Mouse (Mus musculus): ENCODE measurements around the gene Gm49403.
A peak's percentile ranks its signal among the peaks of the same experiment; 100 is the strongest.

Gene Gm49403

DNA sequence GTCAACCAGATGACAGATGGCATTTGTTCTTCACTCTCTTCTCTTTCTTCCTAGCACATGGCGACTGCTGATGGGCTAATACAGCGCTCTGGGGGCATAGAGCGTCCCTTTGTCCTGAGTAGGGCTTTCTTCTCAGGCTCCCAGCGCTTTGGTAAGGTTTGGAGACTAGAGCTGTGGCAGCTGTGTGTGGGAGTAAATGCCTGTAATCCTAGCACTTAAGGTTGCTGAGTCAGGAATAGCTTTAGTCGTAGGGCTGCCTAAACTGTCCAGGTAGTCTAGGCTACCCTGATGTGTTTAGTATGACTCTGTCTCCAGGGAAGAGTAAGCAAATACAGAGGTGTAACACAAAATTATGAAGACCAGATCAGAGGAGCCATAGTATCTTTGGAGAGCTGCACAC, 28.1 kb downstream of the Gm49403 start:
- DNase-seq (ENCODE audit: low spot score in 2 of 2) = no peak

DNA sequence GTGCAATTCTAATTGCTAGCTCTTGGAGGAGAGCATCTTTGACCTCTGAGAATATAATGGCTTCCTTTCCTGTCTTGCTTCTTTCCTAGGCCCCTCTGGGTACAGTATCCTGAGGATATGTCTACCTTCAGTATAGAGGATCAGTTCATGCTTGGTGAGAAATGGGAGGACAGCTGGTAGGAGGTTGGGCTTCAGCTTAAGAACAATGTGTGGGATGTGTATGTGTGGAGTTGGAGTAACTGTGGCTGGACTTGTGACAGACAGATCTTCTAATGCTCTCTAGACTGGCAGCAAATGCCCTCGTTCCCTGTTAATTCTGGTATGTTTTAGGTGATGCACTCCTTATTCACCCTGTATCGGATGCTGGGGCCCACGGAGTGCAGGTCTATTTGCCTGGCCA, 30.5 kb downstream of the Gm49403 start:
- no peak for DNase-seq (ENCODE audit: low spot score in 2 of 2)

DNA sequence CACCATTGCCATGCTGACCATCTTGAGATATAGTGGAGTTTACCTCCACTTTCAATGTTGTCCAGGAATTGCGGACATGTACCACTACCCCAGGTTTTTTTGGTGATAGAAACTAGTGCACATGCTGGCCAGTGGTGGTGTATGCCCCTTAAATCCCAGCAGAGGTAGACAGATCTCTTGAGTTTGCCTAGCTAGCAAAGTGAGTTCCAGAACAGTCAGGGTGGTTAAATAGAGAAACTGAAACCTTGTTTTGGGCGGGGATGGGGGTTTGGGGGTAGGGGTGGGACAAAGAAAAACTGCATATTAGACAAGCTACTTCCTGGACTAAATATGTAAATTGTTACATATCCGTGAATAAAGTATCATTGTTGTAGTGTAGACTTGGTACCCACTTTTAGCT, 35.3 kb downstream of the Gm49403 start:
- no peak for DNase-seq (ENCODE audit: low spot score in 2 of 2)

DNA sequence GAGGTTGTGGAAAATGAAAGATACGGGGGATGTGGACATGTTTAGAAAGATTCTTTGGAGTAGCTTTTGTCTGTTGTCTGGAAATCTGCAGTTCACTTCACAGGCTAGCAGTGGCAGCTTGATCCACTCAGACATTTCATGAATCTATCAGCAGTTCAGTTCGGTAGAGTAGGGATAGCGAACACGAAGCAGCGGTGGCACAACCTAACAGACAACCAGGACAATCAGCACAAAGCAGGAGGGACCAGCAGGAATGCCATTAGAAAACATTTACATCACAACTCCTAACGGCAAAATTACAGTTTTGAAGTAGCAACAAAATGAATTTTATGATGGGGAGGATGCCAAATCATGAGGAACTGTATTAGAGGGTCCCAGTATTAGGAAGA, 35.9 kb downstream of the Gm49403 start:
- peak in 1 of 2 experiments; percentile 17 for DNase-seq (ENCODE audit: low spot score in 2 of 2)

DNA sequence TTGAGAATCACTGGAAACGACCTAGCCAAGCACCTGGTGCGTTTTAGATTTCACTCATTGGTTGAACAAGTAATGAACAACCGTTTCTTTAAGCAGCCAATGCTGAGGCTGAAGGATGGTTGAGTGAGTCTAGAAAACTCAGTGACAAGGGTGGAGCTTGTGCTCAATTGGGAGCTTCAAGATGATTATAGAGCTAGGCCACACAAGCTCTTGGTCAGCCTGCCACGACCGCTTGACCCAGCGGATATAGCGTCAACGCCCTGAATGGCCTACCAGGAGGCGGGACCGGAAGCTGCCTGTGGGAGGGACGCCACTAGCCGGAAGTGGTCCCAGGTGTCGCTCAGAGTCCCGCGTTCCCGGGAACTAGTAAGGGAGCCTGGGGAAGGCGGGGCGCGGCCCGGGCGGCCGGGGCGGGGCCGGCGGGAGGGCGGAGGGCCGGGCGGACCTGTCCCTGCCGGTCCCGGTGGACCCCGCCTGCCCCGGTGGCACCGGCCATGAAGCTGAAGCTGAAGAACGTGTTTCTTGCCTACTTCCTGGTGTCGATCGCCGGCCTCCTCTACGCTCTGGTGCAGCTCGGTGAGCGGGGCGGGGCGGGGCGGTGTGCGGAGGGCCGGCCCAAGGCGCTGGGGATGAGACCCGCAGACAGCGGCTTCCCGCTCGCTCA, 36.5 kb downstream of the Gm49403 start, which contains the start of gene B3gat3:
Gene B3gat3 (plus strand): TSS at position 302 of the 664 bp plus-strand sequence.
- peak; percentile 89 to 91 for DNase-seq (ENCODE audit: low spot score in 2 of 2)

DNA sequence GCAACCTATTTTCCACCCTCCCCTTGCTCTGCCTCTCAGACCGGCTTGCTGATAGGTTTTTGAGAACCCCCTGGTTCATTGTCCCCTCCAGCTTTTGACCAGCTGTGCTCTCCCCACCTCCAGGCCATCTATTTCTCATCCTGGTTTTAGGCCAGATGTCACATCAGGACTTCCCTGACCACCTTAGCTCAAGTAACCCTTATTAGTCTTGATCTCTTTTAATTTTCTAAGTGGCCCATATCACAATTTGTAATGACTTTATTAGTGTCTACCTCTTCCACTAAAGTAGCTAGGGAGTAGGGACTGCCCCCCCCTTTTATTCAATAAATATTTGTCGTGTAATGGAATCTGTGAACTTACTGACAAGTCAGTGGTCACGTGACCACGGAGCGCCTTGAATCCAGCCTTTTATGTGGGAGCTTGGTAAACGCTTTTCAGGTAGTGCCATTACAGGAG, 37.1 kb downstream of the Gm49403 start:
- DNase-seq (ENCODE audit: low spot score in 2 of 2) = peak; percentile 42 to 53

DNA sequence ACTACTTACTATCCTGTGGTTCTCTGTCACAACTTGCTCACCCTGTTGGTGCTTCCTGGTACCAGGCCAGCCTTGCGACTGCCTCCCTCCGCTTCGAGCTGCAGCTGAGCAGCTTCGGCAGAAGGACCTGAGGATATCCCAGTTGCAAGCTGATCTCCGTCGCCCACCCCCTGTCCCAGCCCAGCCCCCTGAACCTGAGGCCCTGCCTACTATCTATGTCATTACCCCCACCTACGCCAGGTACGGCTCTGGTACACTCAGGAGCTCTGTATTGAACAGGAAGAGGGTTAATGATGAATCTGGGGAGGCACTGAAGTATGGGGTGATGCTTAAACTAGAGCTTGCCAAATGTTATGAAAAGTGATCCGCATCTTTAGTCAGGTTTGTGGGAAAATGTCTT, 38.0 kb downstream of the Gm49403 start:
- no peak for DNase-seq (ENCODE audit: low spot score in 2 of 2)

DNA sequence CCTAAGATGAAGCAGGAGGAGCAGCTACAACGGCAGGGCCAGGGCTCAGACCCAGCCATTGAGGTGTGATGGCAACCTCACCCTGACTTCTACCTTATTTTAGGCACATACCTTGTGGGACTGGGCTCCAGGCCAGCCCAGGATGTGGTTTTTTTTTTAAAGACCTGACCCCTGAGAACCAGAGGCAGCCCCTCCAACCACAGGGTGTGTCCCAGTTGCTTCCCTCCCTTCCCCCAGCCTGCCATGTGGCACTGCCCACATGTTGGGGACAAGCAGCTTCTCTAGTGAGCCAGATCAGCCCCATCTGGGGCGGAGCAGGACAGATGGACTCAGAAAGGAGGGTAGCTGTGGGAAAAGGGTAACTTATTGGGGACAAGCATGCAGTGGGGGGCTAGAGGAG, 43.0 kb downstream of the Gm49403 start:
- no peak for DNase-seq (ENCODE audit: low spot score in 2 of 2)

DNA sequence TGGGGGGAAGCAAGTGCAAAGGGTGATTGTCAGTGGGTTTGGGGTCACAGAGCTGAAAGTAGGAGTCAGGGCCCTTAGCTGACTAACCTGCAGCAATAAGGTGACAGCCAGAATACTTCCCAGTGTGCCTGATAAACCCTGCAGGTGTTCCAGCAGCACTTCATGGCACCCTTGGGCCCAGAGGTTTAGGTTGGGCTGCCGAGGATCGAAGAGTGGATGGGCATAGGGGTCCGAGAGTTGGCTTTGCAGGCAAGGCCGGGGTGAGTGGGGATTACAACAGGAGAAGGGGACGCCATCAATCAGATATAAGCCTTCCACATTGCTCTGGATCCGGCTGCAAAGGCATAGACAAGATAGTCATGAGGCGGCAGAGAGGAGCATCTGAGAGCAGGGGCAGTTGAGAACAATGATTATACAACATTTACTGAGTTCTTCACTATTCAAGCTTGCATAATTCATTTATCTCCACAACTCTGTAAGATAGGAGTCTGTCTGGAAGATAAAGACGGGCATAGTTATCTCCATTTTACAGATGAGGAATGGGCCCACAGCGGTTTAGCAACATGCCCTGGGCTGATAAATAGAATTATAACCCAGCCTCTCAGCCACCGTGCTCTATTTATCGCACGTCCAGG, 44.3 kb downstream of the Gm49403 start:
- DNase-seq (ENCODE audit: low spot score in 2 of 2) = no peak

DNA sequence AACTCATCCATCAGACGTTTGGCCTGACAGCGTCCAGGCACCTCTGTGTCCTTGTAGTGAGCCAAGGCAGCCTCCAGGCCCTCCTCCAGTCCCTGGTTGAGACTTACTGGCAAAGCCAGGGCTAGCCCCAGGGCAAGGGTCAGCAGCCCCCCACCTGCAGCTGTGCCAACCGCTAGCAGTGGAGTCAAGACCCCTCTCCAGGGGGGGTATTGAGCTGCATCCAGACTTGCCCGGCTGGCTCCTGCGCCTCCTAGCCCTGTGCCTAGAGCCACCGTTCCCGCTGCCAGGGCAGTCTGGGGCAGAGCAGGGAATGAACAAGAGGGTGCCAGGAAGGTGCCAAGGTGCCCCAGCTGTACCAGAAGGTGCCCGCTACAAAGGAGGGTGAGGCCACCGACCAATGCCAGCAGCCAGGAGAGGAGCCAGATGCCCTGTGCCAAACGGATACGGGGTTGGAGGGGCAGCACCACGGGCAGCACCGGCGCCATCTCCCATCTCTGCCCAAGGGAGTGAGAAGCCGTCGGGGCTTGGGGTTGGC, 45.0 kb downstream of the Gm49403 start:
- no peak for DNase-seq (ENCODE audit: low spot score in 2 of 2)

DNA sequence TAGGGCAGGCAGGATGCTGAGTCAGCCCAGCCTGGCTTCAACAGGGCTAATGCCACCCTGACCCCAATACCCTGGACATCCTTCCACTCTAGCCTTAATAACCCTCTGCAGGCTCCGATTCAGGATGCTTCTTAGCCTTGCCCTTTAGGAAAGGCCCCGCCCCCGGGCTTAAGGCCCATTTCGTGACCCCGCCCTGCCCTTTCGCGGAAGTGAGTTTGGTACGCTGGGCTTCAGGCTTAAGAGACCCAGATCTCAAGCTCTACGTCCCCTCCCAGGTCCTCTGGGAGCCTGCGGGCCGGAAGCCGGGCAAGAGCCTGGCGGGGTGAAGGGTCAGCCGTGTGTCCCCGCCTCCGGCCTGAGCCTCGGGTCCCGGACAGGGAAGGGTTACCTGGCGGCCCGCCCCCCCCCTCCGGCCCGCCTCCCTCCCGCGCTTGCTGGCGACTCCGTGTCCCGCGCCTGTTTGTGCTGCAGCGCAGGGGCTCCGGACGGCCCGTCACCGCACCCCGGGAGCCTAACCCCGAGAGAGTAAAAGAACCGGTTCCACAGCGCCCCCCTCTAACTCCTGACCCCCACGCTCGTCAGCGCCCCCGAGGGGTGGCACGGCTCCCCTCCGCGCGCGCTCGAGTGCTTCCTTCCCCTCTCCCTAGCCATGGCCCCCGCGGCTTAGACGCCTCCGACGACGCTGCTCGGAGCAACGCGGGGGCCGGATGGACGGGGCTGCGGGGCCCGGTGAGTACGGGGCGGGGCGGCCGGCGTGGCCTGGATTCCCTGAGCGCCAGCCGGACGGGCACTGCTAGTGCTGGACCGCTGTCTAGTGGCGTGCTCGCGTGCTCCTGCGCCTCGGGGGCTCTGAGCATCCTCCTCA, 45.7 kb downstream of the Gm49403 start, which contains the start of the genes Rom1 and Eml3:
Gene Rom1 (minus strand): TSS at position 133 of the 865 bp plus-strand sequence.
Gene Eml3 (plus strand): TSS at position 329 of the 865 bp plus-strand sequence.
- DNase-seq (ENCODE audit: low spot score in 2 of 2) = peak; percentile 88 to 91

DNA sequence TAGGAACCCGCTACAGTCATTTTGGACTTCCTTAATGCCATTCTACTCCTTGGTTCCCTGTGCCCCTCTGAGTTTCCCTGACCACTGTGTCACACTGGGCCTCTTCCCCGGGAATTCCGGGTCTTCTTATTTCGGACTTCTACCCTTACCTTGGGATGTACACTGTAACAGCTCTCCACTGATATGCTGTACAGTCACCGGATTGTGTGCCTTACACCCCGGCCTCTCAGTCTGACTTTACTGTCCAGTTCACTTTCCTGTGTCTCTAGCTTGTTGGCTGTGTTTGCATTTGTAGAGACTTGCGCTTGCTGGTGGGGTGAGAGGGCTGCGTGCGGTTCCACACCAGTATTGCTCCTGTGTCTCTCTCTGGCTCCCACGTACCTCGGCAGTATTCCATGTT, 46.4 kb downstream of the Gm49403 start:
- DNase-seq (ENCODE audit: low spot score in 2 of 2) = no peak

DNA sequence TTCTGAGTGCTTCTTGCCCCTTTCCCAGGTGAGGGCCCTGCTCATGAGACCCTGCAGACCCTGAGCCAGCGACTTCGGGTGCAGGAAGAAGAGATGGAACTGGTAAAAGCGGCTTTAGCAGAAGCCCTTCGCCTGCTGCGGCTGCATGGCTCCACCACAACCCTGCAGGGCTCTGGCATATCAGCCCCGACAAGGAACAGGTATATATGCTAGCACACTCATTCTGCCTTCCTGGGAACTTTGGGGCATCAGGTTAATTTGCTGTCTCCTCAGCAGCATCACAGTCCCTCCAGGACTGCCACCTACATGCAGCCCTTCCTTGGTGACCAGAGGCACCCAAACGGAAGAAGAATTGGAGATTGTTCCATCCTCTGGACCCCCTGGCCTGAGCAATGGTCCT, 47.0 kb downstream of the Gm49403 start:
- no peak for DNase-seq (ENCODE audit: low spot score in 2 of 2)

DNA sequence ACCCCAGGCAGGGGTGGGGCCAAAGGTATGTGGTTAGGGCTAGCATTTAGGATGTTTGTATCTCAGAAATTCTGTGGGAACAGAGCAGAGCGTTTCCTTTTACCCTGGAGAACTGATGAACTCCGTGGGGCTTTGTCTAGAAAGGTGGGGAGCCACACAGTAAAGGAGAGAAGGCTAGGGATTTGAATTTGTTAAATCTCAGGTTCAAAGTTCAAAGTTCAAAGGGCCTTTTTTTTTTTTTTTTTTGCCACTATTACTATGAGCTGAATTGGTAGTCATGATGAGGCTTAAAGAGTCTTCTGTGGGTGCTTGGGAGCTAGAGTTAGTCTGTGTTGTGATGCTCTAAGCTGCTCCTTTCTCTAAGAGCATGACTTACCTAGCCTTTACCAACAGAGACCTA, 53.0 kb downstream of the Gm49403 start:
- no peak for DNase-seq (ENCODE audit: low spot score in 2 of 2)

All from spleen, postnatal 10 days (tissue).